Mouse (Mus musculus) heart, embryonic 13.5 days (tissue): ENCODE results near the gene B3galt4. TPM values are rescaled to one million over a fixed set of nuclear protein-coding genes. Genes with fewer than 3 reads are reported as not detected.
A peak's percentile ranks its signal among the peaks of the same experiment; 100 is the strongest.
"Not testable (repeated sequence)": the region's sequence is repeated elsewhere in the genome, so short reads cannot be mapped to it uniquely, and the experiment has no call there.

Experiments used
- ATAC-seq: fragments of 200-750 bp; cut with Nextera tagmentation; 2 replicates; pipeline ENCODE4 v1.8.0; 2017; ENCODE audit warnings: moderate TSS enrichment; ENCODE audit not compliant: insufficient number of reproducible peaks, low FRiP score, low TSS enrichment; ENCODE audit errors: extremely low read depth
- H3K27ac ChIP-seq: fragments of 300-500 bp; sonication (generic); replicated peaks from 2 replicates; pipeline ENCODE4 v1.5.1; 2015; ENCODE audit warnings: moderate library complexity, mild to moderate bottlenecking, inconsistent platforms
- H3K27me3 ChIP-seq: fragments of 300-500 bp; sonication (generic); replicated peaks from 2 replicates; pipeline ENCODE4 v1.6.1; 2015; ENCODE audit warnings: mild to moderate bottlenecking, inconsistent platforms
- H3K36me3 ChIP-seq: fragments of 300-500 bp; sonication (generic); 2 replicates; pipeline ENCODE4 v1.6.1; 2015; ENCODE audit warnings: mild to moderate bottlenecking, inconsistent platforms
- H3K4me1 ChIP-seq: fragments of 300-500 bp; sonication (generic); 2 replicates; pipeline ENCODE4 v1.6.1; 2015; ENCODE audit warnings: inconsistent platforms
- H3K4me2 ChIP-seq: fragments of 300-500 bp; sonication (generic); 2 replicates; pipeline ENCODE4 v1.6.1; 2015; ENCODE audit warnings: inconsistent platforms, mild to moderate bottlenecking, moderate library complexity
- H3K4me3 ChIP-seq: fragments of 300-500 bp; sonication (generic); 2 replicates; pipeline ENCODE4 v1.5.1; 2015; ENCODE audit warnings: moderate library complexity, mild to moderate bottlenecking, inconsistent platforms
- H3K9ac ChIP-seq: fragments of 300-500 bp; sonication (generic); 2 replicates; pipeline ENCODE4 v1.6.1; 2015; ENCODE audit warnings: inconsistent platforms, mild to moderate bottlenecking, moderate library complexity
- H3K9me3 ChIP-seq: fragments of 300-500 bp; sonication (generic); 2 replicates; pipeline ENCODE4 v1.6.1; 2016; ENCODE audit warnings: inconsistent platforms
- WGBS: fragments of 180-500 bp; shearing (Covaris S2); methylation state at CpG from one replicate; pipeline ENCODE4 v1.1.7; 2015; ENCODE audit warnings: mixed read lengths; 5-methylcytosine and 5-hydroxymethylcytosine counted together
- polyA plus RNA-seq: library from polyadenylated mRNA; unstranded; fragments of >200 nt; fragmentation: Nextera tagmentation; extraction: Ambion mirVana; gene quantifications from 2 replicates; pipeline ENCODE4 v1.2.1, GENCODE M21; 2015

The B3galt4 gene
- polyA plus RNA-seq, 1 experiment from 2014 or later: 4.5 TPM

DNA sequence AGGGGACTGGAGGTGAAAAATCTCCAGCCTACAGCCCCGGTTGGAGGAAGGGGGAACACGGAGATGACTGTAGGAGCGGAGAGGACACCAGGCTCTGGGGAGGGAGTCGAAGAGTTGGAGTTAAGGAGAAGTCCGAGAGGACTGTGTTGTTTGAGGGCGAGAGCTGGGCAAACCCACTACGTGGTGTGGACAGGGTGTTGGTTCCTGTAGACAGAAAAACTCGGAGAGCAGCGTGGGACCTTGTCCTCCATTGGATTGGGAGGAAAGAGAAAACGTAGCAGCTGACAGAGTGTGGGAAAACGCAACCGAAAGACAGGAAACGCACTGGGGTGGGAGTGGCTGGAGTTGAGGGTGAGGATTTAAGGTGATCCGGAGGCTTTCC, 41.4 kb downstream of the B3galt4 start:
- peaks cover 29% of the 10 kb centered on the region for H3K4me1 ChIP-seq
- no peaks in the 10 kb centered on the region for H3K27me3 ChIP-seq
- no peak for ATAC-seq
- peak overlapping the region; percentile 99 for H3K4me2 ChIP-seq
- H3K4me3 ChIP-seq: peak overlapping the region; percentile 75
- peak overlapping the region; percentile 88 for H3K9ac ChIP-seq
- 0% methylated on average over 14 of the region's 14 CpGs for WGBS
- H3K9me3 ChIP-seq: no peaks in the 10 kb centered on the region
- peaks cover 43% of the 10 kb centered on the region for H3K36me3 ChIP-seq
- peak overlapping the region; percentile 89 for H3K27ac ChIP-seq

DNA sequence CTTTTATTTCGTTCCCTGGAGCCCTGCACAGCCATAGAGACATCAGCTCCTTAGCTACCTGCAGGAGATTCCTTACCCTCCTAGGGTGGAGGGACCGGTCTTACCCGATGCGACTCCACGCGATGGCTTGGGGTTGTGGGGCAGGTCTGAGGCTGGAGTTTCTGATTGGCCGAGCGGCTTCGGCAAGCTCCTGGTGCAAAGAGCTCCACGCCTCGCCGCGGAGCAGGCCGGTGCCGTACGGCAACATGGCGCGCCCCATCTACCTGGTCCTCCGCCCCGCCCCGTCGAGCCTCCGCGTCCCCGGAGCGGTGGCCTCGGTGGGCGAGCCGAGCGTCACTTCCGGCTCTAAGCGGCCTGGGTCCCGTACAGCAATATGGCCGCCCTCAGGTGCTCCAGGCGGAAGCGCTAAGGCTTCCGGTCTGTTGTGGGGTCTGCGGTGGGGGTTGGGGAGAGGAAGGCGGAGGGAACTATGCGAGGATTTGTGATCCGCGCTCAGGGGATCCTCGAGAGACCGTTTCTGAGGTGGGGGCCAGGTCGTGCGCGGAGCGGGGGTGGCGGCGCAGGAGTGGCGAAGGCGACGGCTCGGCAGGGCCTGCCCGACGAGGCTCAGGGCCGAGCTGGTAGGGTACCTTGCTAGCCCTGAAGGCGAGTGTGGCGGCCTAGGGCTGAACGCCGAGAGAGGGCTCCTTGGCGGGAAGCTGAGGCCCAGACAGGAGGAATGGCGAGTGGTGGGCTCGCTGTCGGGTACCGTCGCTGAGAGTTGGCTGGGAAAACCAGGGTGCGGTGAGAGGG, 42.0 kb downstream of the B3galt4 start, which contains the start of gene Daxx:
Gene Daxx, plus strand, starts transcription at position 338 of the 792 bp plus-strand sequence.
- Histone ChIP-seq H3K4me1 (peaks cover 25% of the 10 kb centered on the region), H3K9me3 (no peaks in the 10 kb centered on the region), H3K9ac (peak within 1 kb of the TSS; percentile 88), H3K27me3 (no peaks in the 10 kb centered on the region), H3K4me2 (peak within 1 kb of the TSS; percentile 99), H3K27ac (peak within 1 kb of the TSS; percentile 89), H3K4me3 (peak within 1 kb of the TSS; percentile 75), H3K36me3 (peaks cover 37% of the 10 kb centered on the region)
- ATAC-seq: peak; percentile 94
- 1% methylated on average over 68 of the region's 68 CpGs for WGBS

DNA sequence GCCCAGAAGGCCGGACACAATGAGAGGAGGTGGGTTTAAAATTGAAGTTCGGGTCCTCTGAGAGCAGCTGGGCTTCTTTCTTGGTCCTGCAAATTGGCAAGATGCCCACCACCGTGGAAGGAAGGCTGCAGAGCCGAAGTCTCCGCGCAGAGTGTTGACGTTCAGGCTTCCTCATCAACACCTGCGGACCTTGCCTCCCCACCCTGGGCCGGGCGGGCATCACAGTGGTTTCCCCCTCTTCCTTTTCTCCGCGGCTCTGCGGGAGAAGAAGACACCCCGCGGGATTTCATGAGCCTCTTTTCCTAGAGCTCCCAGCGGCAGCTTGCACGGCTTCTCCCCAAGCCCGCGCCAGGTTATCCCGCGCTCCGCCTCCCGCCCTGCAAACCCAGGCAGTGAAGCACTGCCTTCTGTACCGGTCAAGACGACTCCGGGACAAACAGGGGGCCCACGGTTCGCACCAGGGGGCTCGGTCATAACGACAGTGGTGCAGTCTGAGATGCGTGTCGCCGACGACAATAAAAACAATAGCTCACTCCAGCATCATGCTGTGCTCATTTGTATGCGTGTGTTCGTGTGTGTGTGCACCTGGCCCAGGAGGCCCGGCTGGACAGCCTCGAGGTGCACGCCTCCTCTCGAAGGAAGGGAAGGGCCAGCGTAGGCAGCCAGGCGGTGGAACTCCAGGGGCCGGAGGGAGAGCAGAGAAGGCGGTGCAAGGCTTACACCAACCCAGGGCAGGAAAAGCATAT, 42.8 kb downstream of the B3galt4 start:
- Histone ChIP-seq H3K9me3 (no peaks in the 10 kb centered on the region), H3K36me3 (peaks cover 29% of the 10 kb centered on the region), H3K9ac (peak overlapping the region; percentile 80), H3K27me3 (no peaks in the 10 kb centered on the region), H3K4me2 (peak overlapping the region; percentile 99), H3K27ac (peak overlapping the region; percentile 81), H3K4me3 (peak overlapping the region; percentile 75), H3K4me1 (peaks cover 24% of the 10 kb centered on the region)
- WGBS: under 1% methylated on average over 44 of the region's 44 CpGs
- ATAC-seq: peak; percentile 16; the same call in 1 of the 2 replicates

GRCm38 (mm10) chr17:33904835-33905234, 46.5 kb downstream of the B3galt4 start, which contains the start of gene Platr17:
TSS of gene Platr17 (plus strand) at chr17:33905135.
- not testable (repeated sequence) for H3K4me3 ChIP-seq, H3K9ac ChIP-seq, H3K27ac ChIP-seq, H3K4me2 ChIP-seq, H3K9me3 ChIP-seq, H3K36me3 ChIP-seq, H3K27me3 ChIP-seq, ATAC-seq
- WGBS: 37% methylated on average over 3 of the region's 4 CpGs
- peaks cover 18% of the 10 kb centered on the region for H3K4me1 ChIP-seq

GRCm38 (mm10) chr17:33903911-33904651, 47.2 kb downstream of the B3galt4 start:
- not testable (repeated sequence) for H3K9ac ChIP-seq, H3K27ac ChIP-seq, H3K36me3 ChIP-seq, H3K9me3 ChIP-seq, ATAC-seq, H3K4me3 ChIP-seq, H3K27me3 ChIP-seq, H3K4me2 ChIP-seq
- WGBS: 69% methylated on average over 6 of the region's 6 CpGs
- H3K4me1 ChIP-seq: peaks cover 18% of the 10 kb centered on the region

DNA sequence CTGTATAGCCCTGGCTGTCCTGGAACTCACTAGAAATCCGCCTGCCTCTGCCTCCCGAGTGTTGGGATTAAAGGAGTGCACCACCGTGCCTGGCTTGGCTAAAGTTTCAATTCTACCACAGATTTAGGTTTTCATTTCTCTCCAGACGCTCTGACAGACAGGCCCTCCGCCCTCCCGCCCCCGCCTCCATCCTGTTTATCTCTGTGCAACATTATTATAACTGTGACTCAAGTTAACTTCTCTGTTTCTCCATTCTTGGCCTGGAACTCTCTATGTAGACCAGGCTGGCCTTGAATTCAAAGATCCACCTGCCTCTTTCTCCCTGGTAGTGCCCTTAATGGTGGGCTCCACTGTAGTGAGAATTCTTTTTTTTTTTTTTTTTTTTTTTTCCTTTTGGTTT, 48.8 kb downstream of the B3galt4 start:
- no peak overlapping the region for H3K27ac ChIP-seq
- no peaks in the 10 kb centered on the region for H3K27me3 ChIP-seq
- no peaks in the 10 kb centered on the region for H3K9me3 ChIP-seq
- H3K36me3 ChIP-seq: no peaks in the 10 kb centered on the region
- H3K4me3 ChIP-seq: no peak overlapping the region
- peaks cover 8% of the 10 kb centered on the region for H3K4me1 ChIP-seq
- H3K9ac ChIP-seq: no peak overlapping the region
- 76% methylated on average over 7 of the region's 7 CpGs for WGBS
- no peak for ATAC-seq
- H3K4me2 ChIP-seq: no peak overlapping the region

- H3K4me2 ChIP-seq: no peak overlapping the region
- H3K4me1 ChIP-seq: peaks cover 8% of the 10 kb centered on the region
- H3K4me3 ChIP-seq: no peak overlapping the region
- no peaks in the 10 kb centered on the region for H3K36me3 ChIP-seq
- H3K9me3 ChIP-seq: no peaks in the 10 kb centered on the region
- ATAC-seq: no peak
- 50% methylated on average over 4 of the region's 4 CpGs for WGBS
- 0 out of 2 replicates have a peak overlapping the region, but pooled peaks have one; percentile 59 for H3K27ac ChIP-seq
- no peak overlapping the region for H3K9ac ChIP-seq
- no peaks in the 10 kb centered on the region for H3K27me3 ChIP-seq
These were observed 49.2 kb downstream of the B3galt4 start for GRCm38 (mm10) chr17:33902079-33902478.

GRCm38 (mm10) chr17:33901653-33902052, 49.6 kb downstream of the B3galt4 start:
- Histone ChIP-seq H3K4me3 (no peak overlapping the region), H3K36me3 (no peaks in the 10 kb centered on the region), H3K27me3 (no peaks in the 10 kb centered on the region), H3K4me2 (no peak overlapping the region), H3K27ac (peak overlapping the region; percentile 59; the same call in 1 of the 2 replicates), H3K9me3 (no peaks in the 10 kb centered on the region), H3K4me1 (peaks cover 8% of the 10 kb centered on the region), H3K9ac (no peak overlapping the region)
- WGBS: 48% methylated on average over 4 of the region's 4 CpGs
- no peak for ATAC-seq

DNA sequence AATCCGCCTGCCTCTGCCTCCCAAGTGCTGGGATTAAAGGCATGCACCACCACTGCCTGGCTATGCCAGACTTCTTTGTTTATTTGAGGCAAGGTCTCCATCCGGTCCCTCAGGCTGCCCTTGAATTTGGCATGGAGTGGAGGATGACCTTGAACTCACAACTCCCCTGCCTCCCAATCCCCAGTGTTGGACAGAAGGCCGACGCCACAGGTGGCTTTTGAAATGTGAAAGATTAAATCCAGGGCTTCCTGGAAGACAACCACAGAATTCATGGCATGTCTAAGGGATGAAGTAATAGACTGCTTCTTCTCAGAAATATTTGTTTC, 50.3 kb downstream of the B3galt4 start:
- Histone ChIP-seq H3K27ac (no peak overlapping the region), H3K9me3 (no peaks in the 10 kb centered on the region), H3K4me1 (peaks cover 8% of the 10 kb centered on the region), H3K4me3 (no peak overlapping the region), H3K4me2 (no peak overlapping the region), H3K9ac (no peak overlapping the region), H3K27me3 (no peaks in the 10 kb centered on the region), H3K36me3 (no peaks in the 10 kb centered on the region)
- 64% methylated on average over 4 of the region's 4 CpGs for WGBS
- ATAC-seq: no peak

- no peak overlapping the region for H3K27ac ChIP-seq
- H3K36me3 ChIP-seq: no peaks in the 10 kb centered on the region
- H3K27me3 ChIP-seq: no peaks in the 10 kb centered on the region
- H3K9me3 ChIP-seq: no peaks in the 10 kb centered on the region
- H3K4me2 ChIP-seq: no peak overlapping the region
- ATAC-seq: no peak
- peaks cover 8% of the 10 kb centered on the region for H3K4me1 ChIP-seq
- 53% methylated on average over 7 of the region's 7 CpGs for WGBS
- no peak overlapping the region for H3K4me3 ChIP-seq
- peak overlapping the region; percentile 37; the same call in 1 of the 2 replicates for H3K9ac ChIP-seq
These were observed 50.9 kb downstream of the B3galt4 start for GRCm38 (mm10) chr17:33900281-33900988.
